Mouse (Mus musculus): ENCODE results near the gene Rpl22.

Gene Rpl22

DNA sequence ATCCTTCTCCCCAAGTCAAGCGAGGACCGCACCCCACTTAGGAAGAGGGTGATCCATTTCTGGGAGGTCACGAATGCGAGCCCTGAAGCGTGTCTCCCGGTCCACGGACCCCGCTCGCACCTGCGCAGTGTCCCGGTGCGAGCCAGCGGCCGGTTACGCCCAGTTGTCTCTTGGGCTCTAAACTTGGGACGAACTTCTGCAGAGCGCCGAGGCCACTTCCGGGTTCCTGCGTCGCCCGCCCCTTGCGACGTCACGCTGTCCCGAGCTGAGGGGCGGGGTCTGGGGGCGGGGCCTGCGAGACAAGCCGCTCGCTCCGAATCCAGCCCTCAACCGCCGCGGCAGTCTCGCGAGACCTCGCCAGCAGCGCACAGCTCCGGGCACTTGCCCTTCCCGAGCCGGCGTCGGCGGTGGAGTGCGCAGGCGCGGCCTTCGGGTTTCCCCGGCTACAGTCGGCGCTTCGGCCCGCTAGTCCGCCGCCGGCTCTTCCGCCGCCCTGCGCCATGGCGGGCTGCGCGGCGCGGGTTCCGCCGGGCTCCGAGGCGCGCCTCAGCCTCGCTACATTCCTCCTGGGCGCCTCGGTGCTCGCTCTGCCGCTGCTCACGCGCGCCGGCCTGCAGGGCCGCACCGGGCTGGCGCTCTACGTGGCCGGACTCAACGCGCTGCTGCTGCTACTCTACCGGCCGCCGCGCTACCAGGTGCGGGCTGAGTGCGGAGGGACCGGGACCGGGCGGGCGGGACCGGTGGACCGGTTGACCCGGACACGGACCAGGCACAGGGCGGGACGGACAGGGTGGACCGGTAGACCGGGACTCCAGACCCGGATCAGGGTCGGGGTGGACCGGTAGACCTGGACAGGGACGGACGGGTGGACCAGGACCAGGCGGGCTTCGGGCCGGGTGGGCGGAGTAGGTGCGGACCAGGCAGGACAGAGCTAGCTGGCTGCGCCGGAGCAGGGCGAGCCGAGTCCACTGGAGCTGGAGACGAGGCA, 28.4 kb upstream of the Rpl22 start, which contains the start of gene Icmt:
Gene Icmt (plus strand): TSS at position 354 of the 988 bp plus-strand sequence.
- DNase-seq (ENCODE audit: low read depth, low spot score): peak; percentile 95

DNA sequence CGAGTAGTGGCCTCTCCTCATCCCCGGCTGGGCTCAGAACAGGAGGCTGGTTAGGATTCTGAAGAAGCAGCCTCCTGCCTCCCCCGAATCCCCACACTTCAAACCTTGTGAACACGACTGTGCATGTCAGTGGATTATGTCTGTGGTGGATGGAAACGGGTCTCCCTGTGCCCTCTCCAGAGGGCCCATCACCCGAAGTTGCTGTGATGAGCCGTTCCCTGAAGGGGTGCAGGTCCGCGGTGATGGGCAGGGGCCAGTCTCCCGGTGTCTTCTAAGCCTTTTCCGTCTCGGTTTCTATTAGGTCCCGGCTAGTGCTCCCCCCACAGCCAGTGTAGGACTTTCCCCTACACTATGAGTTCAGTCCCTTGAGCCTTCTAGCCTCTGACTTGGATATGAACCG, 26.7 kb upstream of the Rpl22 start:
- DNase-seq (ENCODE audit: low read depth, low spot score): no peak

DNA sequence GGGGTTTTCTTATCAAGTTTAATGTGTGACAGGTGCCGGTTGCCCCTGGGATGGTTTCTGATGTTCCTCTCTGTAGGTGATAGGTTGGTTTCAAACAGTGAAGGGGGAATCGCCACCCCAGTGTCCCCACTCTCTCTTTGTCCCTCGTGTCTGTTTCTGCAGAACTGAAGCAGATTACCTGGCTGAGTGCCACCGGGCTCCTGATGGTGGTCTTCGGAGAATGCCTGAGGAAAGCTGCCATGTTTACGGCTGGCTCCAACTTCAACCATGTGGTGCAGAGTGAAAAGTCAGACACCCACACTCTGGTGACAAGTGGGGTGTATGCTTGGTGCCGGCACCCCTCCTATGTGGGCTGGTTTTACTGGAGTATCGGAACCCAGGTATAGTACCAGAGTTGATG, 25.2 kb upstream of the Rpl22 start:
- no peak for DNase-seq (ENCODE audit: low read depth, low spot score)

DNA sequence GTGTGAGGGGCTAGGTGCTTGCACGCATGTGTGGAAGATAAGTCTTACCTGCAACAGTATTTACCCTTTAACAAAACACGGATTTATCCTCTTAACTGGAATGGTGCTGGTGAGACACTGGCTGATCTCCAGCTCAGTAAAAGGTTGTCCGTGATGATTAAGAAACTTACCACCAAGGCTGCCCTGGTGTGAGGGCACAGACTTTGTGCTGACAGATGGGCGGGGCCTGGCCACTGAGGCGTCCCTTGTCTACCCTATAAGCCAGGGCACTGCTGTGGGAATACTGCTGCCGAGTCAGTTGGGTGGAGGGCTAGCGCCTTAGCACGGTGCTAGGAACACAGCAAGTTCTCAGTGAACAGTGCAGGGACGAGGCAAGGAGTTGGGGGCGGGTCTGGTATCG, 23.5 kb upstream of the Rpl22 start:
- DNase-seq (ENCODE audit: low read depth, low spot score): no peak

DNA sequence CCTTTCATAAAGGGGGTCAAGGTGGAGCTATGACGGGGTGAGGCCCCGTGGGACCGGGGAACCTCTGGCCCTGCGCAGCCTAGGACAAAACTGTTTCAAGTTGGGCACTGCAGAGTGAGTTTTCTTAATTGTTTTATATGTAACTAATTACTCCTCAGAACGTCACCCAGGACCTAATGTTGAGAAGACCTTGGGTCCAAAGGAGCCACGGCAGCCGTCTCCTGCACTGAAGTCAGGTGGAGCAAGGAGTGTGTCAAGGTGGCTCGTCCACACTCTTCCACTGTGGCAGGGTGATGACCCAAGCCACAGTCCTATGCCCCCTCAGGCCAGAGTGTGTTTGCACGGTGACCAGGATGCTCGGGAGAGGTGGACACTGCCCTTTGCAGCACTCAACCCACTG, 22.4 kb upstream of the Rpl22 start:
- DNase-seq (ENCODE audit: low read depth, low spot score): no peak

DNA sequence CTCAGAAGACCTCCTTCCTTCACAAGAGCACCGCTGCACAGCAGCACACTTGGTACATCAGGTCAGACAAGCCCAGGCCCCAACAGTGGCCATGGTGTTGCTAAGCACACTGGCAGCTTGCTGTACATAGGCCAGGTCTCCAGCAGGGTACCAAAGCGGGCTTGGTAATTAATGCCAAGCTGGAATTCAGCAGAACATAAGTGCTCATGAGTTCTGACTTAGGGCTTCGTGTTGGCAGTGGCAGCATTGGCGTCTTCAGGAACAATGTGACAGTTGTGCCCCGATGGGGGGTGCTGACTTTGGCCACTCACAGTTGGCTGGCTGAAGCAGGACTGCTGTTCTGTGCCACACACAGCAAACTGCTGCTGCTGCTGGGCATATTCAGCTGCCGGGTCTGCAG, 20.9 kb upstream of the Rpl22 start:
- DNase-seq (ENCODE audit: low read depth, low spot score): no peak

DNA sequence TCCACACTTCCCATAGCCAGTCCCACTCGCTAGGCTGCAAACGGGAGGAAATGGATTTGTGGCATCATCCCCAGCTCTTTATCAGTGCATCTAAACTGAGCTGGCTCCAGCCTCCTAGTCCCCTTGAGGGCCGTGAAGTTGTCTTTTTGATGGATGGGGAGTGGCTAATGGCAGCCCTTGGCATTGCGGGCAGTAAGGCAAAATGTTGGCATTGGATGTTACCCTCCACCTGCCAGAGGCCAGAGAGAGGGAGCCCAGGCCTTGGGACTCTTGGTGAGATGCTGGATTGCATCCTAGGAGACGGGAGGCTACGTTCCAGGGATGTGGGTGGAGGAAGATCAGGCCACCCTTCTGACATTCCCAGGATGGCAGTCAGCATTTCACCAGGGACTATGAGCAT, 19.6 kb upstream of the Rpl22 start:
- no peak for DNase-seq (ENCODE audit: low read depth, low spot score)

DNA sequence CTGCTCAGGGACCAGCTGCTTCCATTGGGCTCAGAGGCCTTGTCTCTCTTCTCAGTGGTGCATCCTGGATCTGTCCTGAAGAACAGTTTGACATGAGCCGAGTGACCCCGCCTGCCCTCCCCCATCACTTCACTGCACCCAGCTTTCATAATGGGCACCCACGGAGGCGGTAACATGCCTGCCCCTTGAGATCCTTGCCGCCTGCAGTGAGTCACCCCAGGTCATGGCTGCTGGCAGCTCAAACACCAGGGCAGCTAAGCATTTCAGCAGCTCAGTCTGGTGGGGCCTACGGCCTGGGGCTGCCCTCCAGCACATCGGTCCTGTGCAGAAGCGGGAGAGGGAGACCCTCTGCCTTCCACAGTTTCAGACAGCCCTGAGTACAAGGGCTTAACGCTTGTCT, 18.0 kb upstream of the Rpl22 start:
- no peak for DNase-seq (ENCODE audit: low read depth, low spot score)

DNA sequence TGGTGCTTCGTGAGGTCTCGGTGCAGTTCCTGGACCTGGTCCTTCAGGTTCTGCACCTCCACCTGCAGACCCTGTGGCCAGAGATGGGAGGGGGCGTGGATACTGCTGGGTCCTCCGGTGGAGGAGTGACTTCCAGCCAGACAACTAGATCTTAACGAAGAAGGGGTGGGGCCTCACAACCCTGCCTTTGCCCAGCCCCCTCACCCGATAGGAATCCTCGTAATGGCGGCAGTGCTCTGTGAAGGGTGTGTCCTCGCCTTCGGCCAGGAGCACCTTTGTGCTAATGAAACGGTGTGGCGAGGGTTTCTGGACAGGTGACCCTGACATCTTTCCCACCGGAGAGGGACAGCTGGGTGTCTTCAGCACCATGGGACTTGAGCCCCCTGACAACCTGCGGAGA, 13.4 kb upstream of the Rpl22 start:
- no peak for DNase-seq (ENCODE audit: low read depth, low spot score)

DNA sequence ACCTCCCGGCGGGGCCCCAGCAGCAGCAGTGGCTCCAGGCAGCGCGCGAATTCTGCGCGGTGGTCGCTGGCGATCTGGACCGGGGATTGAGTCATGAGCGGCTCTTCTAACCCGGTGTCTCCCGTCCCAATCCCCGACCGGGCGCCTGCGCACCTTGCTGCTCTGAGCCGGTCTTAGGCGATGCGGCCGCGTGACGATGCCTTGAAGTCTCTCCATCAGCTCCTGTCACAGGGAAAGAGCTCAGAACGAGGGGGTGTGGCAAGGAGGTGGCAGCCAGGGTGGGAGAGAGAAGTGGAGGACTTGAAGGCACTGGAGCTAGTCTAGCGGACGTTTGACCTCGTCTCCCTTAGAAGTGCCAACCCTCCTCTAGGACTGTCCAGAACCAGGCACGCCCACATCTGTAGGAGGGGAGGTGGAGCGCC, 12.3 kb upstream of the Rpl22 start:
- DNase-seq (ENCODE audit: low read depth, low spot score): no peak

DNA sequence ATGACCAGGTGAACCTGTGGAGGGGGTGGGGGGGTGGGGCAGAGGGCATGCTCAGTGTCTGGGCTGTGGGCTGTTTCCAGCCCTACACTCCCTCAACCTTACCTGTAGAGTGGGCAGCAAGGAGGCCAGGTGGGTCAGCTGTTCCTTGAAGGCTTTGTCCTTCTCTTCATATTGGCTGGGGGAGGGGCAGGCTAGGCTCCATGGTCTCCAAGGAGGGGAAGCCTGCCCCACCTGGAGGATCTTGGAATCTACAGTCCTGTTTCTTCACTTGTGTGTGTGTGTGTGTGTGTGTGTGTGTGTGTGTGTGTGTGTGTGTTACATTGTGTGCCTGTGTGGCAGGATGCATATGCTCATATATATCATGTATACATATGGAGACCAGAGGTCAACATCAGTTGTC, 11.6 kb upstream of the Rpl22 start:
- DNase-seq (ENCODE audit: low read depth, low spot score): no peak

DNA sequence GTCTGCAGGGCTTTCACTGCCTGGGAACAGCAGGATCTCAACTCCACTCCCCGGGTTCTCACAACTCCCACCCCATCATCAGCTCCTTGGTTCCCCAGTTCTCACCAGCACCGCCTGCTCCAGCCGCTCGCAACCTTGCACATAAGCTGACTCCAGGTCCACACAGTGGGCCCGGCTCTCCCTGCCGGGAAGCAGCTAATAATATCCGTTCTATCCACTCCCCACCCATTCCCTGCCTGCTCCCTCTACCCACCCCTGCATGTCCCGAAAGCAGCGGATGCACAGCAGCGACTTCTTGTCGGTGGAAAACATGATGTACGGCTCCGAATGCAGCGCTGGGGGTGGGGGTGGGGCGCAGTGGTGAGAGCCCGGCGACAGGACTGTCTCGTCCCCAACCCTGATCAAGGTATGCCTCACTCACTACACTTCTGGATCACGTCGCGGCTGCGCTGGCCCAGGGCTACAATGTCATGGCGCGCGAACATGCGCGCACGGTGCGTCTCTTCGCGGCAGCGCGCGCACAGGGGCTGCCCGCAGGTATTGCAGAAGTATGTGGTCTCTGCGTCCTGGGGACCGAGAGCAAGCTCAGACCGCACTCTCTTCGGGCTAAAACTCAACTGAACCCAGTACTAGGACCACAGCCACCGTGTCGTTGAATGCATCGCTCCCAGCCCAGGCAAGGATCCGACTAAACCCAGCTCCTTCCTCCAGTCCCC, 9.9 kb upstream of the Rpl22 start:
- DNase-seq (ENCODE audit: low read depth, low spot score): no peak

DNA sequence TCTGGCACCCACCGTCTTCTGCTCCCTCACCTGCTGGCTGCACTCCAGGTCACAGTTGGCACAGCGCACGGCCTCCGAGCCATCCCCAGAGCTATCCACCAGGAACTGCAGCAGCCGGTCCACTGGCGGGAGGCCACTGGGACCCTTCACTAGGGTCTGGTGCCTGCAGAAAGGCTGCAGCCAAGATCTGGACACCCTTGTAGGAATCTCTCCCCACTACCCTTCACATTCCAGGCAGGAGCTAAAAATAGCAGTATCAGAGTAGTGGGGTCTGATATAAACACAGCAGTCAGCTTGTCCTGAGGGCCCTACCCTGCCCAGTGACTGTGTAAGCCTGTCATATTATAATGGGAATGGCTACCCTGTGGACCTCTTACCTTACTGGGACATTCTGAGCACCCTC, 7.9 kb upstream of the Rpl22 start:
- DNase-seq (ENCODE audit: low read depth, low spot score): no peak

DNA sequence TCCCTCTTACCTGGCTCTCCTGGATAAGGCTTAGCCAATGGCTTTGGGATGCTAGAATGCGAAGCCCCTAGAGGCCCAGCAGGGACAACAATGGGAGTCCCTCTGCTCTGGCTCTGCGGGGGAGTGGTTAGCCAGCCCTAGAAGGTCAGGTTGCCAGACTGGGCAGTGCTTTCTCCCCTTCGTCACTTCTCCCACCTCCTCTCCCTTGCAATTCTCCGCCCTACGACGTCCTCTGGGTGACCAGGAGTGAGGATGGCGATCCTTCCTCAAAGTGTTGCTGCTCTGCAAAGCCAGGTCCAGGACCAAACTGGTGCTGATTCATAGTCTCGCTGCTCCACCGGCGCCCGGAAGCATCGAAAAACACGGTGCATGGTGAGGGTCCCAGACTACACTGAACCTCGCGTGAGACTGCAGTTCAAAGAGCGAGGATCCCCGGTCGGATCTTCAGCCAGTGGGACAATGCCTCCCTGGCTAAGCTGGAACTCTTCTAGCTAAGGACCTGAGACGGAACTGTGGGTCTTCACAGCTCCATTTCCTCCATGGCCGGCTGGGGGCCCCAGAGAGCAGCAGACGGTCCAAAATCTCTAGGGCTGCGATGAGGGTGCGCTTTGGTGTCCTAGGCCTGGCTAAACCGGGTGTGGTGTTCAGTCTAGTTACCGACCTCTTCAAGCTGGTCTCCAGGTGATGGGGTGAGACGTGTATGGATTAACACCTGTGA, 6.9 kb upstream of the Rpl22 start, which contains the start of gene Rnf207:
Gene Rnf207 (minus strand): TSS at position 477 of the 718 bp plus-strand sequence.
- DNase-seq (ENCODE audit: low read depth, low spot score): no peak

DNA sequence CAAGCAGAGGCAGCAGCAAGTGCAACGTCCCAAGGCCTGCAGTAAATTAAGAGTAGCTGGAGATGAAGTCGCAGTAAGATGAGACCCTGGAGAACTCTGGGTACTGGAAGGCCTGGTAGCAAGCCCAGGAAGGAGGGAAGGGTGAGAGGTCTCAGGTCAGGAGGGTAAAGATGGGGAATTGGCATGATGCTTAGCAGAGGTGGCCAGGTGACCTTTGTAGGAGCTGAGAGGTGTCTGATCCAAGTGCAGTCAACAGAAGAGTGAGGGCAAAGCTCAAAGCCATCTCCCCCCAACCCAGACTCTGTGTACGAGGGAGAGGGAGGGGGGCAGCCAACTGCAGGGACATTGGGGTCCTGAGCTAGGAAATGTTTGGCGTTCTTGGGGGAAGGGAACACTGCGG, 4.1 kb upstream of the Rpl22 start:
- no peak for DNase-seq (ENCODE audit: low read depth, low spot score)

DNA sequence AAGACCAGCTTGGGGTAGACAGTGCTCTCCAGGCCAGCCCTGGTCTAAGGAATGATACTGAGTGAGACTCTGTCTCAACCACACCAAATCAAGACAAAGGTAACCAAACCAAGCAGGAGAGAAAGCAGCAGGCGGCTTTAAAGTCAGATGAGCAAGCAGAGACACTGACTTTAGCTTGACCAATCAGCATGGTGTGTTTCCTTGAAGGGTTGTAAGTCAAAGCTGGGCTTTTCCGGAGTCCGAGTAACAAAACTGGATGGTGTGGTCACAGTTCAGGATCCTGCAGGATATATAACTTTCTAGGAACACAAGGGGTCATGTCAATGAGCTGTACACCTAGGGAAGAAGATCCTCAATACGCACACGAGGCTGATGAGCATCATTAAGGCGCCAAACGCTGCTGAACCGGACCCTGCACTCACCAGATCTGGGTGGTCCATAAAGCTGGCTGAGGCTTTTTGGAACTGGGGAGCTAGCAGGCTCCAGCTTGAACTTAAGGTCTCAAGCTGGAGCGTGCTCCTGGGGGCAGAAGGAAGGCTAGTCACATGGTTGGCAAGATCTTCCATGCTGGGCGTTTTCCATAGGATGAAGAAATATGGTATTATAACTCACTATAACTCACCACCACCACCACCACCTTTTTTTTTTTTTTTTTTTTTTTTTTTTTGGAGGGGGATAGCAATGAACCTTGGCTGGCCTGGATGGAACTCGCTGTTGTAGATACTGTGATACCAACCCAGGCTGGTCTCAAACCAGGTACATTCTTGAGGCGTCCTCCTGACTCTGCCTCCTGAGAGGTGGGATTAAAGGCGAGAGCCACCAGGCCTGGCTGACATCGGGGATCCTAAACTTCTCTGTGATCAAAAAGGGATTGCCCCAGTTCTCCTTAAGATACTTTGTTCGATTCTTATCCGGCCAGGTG, 640 bp upstream of the Rpl22 start:
- no peak for DNase-seq (ENCODE audit: low read depth, low spot score)

DNA sequence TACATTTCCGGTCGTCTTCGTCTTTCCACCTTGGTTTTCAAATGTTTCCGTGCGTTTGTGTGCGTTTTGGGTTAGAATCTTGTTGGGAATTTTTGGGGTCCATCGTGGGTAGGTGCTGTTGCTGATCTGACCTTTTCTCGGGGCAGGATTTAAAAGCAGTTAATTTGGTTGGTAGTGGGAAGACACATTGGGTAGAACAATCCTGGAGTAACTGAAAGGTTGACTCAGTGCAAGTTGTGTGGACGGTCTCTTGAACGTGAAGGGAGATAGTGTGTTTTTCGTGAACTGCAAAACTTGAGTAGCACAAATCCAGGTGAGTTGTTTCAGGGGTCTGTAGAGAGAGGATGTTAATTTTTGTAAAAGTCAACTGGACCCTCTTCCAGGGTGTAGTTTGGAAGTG, 1.0 kb downstream of the Rpl22 start:
- DNase-seq (ENCODE audit: low read depth, low spot score): no peak

DNA sequence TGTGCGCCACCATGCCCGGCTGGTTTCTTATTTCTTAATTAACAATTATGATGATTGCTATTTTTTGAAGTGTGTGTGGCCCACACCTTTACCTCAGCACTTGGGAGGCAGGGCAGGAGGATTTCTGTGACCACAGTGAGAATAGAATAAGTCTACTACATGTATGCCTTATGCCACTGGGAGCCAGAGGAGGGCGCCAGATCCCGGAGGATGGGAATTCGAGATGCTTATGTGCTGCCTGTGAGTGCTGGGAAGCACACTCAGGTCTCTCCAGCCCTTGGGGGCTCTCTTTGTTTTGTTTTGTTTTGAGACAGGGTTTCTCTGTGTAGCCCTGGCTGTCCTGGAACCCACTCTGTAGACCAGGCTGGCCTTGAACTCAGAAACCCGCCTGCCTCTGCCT, 3.1 kb downstream of the Rpl22 start:
- DNase-seq (ENCODE audit: low read depth, low spot score): no peak

DNA sequence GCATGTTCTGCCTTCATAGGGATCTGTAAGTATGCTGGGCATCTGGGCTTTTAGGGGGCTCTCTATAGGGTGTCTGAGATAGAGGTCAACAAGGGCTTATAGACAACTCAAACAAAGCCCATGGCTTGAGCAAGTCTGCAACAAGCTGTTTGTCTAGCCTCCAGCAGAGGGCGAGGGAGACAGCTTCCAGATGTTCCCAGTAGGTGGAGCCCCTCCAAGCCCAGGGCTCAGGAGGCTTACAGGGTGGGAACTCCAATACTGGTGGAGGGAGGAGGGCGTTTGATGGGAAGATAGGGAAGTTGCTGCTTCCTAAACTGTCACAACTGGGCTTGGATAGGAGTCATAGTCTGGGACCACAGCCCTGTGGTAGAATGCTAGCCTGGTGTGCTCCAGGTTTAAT, 7.4 kb downstream of the Rpl22 start:
- no peak for DNase-seq (ENCODE audit: low read depth, low spot score)

DNA sequence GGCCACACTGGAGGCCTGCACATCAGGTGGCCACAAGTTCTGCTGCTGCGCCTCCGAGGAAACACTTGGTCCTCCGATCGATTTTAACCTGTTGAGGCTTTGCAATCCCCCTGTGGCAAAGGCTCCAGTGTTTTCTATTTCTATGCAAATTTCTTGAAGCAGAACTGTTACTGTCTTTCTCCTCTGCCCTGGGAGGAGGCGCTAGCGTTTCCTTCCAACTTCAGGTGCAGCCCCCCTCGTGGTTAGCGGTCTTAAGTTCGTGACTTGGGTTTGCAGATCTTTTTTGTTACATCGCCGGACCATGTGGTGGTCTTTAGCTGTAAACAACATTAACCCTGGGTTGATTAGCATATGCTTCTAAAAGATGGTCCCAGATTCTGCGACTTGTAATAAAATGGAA, 8.0 kb downstream of the Rpl22 start:
- DNase-seq (ENCODE audit: low read depth, low spot score): no peak

DNA sequence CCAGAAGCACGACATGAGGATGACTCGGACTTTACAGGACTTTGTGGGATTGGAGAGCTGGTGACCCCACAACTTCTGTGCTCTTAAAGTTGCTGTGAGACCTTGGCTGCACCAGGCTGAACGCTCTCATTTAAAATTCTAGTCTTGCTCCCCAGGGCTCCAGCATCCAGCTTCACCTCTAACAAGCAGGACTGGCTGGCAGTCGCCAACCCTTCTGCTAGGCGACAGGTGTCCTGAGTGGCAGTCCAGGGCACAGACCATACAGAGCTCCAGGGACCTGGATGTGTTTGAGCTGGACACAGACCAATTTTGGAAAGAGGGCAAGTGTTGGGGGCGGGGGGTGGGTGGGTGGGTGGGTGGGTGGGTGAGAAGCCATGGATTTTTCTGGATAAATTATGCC, 12.2 kb downstream of the Rpl22 start:
- DNase-seq (ENCODE audit: low read depth, low spot score): no peak
